Mouse (Mus musculus) ES-E14 (cell line): ENCODE measurements around the gene Olfr243. TPM values are rescaled to one million over a fixed set of nuclear protein-coding genes. Genes with fewer than 3 reads are reported as not detected.
"Not testable (repeated sequence)": the region's sequence is repeated elsewhere in the genome, so short reads cannot be mapped to it uniquely, and the experiment has no call there.

Experiments
- DNase-seq: peaks from one replicate; pipeline ENCODE4 v3.0.0-alpha.2; 2013; ENCODE audit warnings: low read depth, low spot score
- H3K27ac ChIP-seq: 2 replicates; pipeline ENCODE4 v1.5.1; 2012; ENCODE audit warnings: low read depth, mild to moderate bottlenecking, low read length, moderate library complexity, mixed read lengths; ENCODE audit not compliant: poor library complexity, insufficient read depth, severe bottlenecking
- H3K36me3 ChIP-seq: 2 replicates; pipeline ENCODE4 v1.6.1; 2012; ENCODE audit warnings: mild to moderate bottlenecking, low read length, moderate library complexity, mixed read lengths; ENCODE audit not compliant: control insufficient read depth, poor library complexity, insufficient read depth, severe bottlenecking
- H3K4me1 ChIP-seq, 2 experiments: fragments of 150-350 bp in 1 of 2; sonication (generic) in 1 of 2; 2 replicates each; pipeline ENCODE4 v1.6.1; 2012; ENCODE audit warnings: low read length in 2 of 2, mild to moderate bottlenecking in 1 of 2, mixed read lengths in 1 of 2; ENCODE audit not compliant: control insufficient read depth in 2 of 2, insufficient read depth in 2 of 2, poor library complexity in 1 of 2
- H3K4me3 ChIP-seq, 2 experiments: fragments of 150-350 bp in 1 of 2; sonication (generic) in 1 of 2; 2 replicates each; pipeline ENCODE4 v1.5.1; 2012; ENCODE audit warnings: low read length in 2 of 2, low read depth in 1 of 2, mild to moderate bottlenecking in 1 of 2, mixed read lengths in 1 of 2; ENCODE audit not compliant: insufficient read depth in 1 of 2, poor library complexity in 1 of 2, severe bottlenecking in 1 of 2
- H3K9ac ChIP-seq: 2 replicates; pipeline ENCODE4 v1.6.1; 2012; ENCODE audit warnings: low read depth, mild to moderate bottlenecking, low read length, mixed read lengths; ENCODE audit not compliant: poor library complexity, insufficient read depth, severe bottlenecking
- H3K9me3 ChIP-seq: fragments of 150-350 bp; sonication (generic); 2 replicates; pipeline ENCODE4 v1.6.1; 2012; ENCODE audit warnings: low read depth, mild to moderate bottlenecking, low read length; ENCODE audit not compliant: control insufficient read depth, insufficient read depth
- CHD2 ChIP-seq: IDR thresholded peaks from 2 replicates; pipeline ENCODE4 v1.6.1; 2014; ENCODE audit warnings: mild to moderate bottlenecking, low read depth, low read length, inconsistent platforms
- HCFC1 ChIP-seq: IDR thresholded peaks from 2 replicates; pipeline ENCODE4 v1.6.1; 2012; ENCODE audit warnings: low read length, inconsistent platforms, borderline replicate concordance; ENCODE audit not compliant: insufficient read depth
- MAFK ChIP-seq: IDR thresholded peaks from 2 replicates; pipeline ENCODE4 v1.6.1; 2014; ENCODE audit warnings: mild to moderate bottlenecking, low read depth, low read length, inconsistent platforms; ENCODE audit not compliant: insufficient read depth
- ZC3H11A ChIP-seq: IDR thresholded peaks from 2 replicates; pipeline ENCODE4 v1.6.1; 2012; ENCODE audit warnings: low read depth, mild to moderate bottlenecking, inconsistent platforms, low read length, borderline replicate concordance
- ZNF384 ChIP-seq: IDR thresholded peaks from 2 replicates; pipeline ENCODE4 v1.6.1; 2012; ENCODE audit warnings: low read depth, low read length, inconsistent platforms
- in situ Hi-C, 2 experiments: fragments of 600-800 bp; cut with MboI; formaldehyde crosslinking; loops; one replicate each; pipeline ENCODE4 v1.15.1; 2025; ENCODE audit warnings: low sequenced_read_pairs in 2 of 2, inconsistent platforms in 1 of 2; ENCODE audit not compliant: unreplicated experiment in 2 of 2
- total RNA-seq: library from RNA; depleted of rRNA; stranded (reverse); fragments of 300-350 nt; gene quantifications from 2 replicates; pipeline ENCODE4 v1.2.3, GENCODE M21; 2012; rRNA removed

Gene Olfr243
- total RNA-seq, result not detected in 2 replicates

DNA sequence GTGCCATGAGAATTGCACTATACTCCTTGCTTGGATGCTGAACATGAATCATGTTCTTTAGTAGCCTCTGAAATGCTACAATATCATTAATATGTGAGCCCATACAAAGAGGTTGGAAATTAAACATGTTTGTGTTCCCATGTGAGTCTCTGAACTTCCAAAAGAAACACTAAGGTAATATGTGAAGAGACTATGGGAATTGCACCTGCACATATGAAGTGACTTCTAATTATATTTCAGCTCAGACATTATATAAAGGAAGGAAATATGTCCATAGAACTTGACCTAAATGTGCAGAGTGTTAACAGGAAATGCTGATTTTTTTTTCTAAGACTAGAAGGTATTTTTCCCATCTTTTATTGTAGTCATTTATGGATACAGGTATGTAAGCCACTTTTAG lies at the start of gene Olfr243:
TSS of gene Olfr243 (plus strand) at position 301 of the 400 bp plus-strand sequence.
- no peaks in the 10 kb centered on the region for H3K4me1 ChIP-seq
- no peak for DNase-seq
- no peaks in the 10 kb centered on the region for H3K36me3 ChIP-seq
- H3K4me3 ChIP-seq, result no peak within 1 kb of the TSS
- TF ChIP-seq MAFK (no peak), HCFC1 (no peak), CHD2 (no peak), ZNF384 (no peak), ZC3H11A (no peak)
- H3K9ac ChIP-seq, result no peak within 1 kb of the TSS
- no peak within 1 kb of the TSS for H3K27ac ChIP-seq
- in situ Hi-C loops, result no loop called here
- H3K9me3 ChIP-seq, result no peaks in the 10 kb centered on the region

DNA sequence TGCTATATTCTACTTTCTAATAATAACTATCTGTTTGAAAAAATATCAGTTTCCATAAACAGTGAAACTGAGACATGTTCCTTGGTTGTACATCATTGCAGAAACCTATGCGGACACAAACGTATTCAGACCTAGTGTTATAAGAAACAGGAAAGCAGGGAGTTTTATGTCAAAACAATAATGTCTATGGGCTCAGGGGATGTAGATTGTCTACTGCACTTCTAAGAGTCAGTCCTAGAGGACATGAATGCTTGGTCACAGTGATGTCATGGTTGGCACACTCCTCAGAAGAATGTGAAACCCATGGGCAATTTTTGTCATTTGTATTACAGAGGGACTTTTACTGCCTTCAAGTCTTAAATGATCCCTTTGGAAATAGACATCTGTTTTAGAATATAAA lies 43.4 kb upstream of the Olfr243 start, which contains the start of gene Olfr624:
TSS of gene Olfr624 (minus strand) at position 101 of the 400 bp plus-strand sequence.
- Histone ChIP-seq H3K4me1 (no peaks in the 10 kb centered on the region), H3K4me3 (no peak within 1 kb of the TSS), H3K9me3 (no peaks in the 10 kb centered on the region), H3K27ac (no peak within 1 kb of the TSS), H3K9ac (no peak within 1 kb of the TSS), H3K36me3 (no peaks in the 10 kb centered on the region)
- DNase-seq, result no peak
- in situ Hi-C loops, result no loop called here
- TF ChIP-seq MAFK, result no peak
- TF ChIP-seq ZNF384, result no peak
- no peak for TF ChIP-seq HCFC1
- TF ChIP-seq CHD2, result no peak
- no peak for TF ChIP-seq ZC3H11A

DNA sequence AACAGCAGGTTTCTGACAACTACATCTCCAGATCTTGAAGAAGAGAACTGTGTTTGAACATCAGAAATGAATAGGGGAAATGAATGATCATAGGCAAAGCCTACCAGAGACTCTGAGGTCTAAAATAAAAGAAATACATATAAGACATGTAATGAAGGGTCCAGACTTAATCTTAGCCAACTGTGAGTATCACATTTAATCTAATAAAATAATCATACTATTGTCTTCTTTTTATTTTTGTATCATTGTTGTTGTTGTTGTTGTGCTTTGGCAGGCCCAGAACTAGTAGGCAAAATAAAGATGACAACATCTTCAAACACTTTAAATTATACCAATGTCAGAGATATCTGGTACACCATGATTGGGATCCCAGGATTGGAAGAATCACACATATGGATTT lies 32.1 kb upstream of the Olfr243 start, which contains the start of gene Olfr625-ps1:
TSS of gene Olfr625-ps1 (plus strand) at position 301 of the 400 bp plus-strand sequence.
- in situ Hi-C loops, result no loop called here
- Histone ChIP-seq H3K4me3 (no peak within 1 kb of the TSS), H3K9ac (no peak within 1 kb of the TSS), H3K9me3 (no peaks in the 10 kb centered on the region), H3K27ac (no peak within 1 kb of the TSS), H3K4me1 (no peaks in the 10 kb centered on the region), H3K36me3 (no peaks in the 10 kb centered on the region)
- DNase-seq, result no peak
- TF ChIP-seq HCFC1, result no peak

DNA sequence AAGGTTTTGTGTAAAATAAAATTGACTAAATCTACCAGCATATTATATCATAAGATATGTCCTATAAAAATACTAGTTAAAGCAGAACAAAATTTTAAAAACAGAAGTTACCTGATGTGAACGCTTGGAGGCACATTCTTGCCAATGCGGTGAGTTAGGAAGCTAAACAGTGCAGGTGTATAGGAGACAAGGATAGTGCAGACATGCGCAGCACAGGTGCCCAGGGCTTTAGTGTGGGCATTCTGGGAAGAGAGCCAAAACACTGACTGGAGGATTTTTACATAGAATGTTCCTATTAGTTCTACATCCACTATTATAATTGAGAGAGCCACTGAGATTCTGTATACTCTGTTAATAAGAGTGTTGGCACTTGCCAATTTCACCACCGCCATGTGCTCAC lies 15.0 kb upstream of the Olfr243 start:
- Histone ChIP-seq H3K27ac (no peak overlapping the region), H3K9me3 (no peaks in the 10 kb centered on the region), H3K36me3 (no peaks in the 10 kb centered on the region), H3K4me3 (no peak overlapping the region), H3K9ac (no peak overlapping the region), H3K4me1 (no peaks in the 10 kb centered on the region)
- TF ChIP-seq ZNF384, result no peak
- TF ChIP-seq ZC3H11A, result no peak
- no peak for TF ChIP-seq CHD2
- no peak for TF ChIP-seq MAFK
- TF ChIP-seq HCFC1, result no peak
- no peak for DNase-seq
- in situ Hi-C loops, result no loop called here

DNA sequence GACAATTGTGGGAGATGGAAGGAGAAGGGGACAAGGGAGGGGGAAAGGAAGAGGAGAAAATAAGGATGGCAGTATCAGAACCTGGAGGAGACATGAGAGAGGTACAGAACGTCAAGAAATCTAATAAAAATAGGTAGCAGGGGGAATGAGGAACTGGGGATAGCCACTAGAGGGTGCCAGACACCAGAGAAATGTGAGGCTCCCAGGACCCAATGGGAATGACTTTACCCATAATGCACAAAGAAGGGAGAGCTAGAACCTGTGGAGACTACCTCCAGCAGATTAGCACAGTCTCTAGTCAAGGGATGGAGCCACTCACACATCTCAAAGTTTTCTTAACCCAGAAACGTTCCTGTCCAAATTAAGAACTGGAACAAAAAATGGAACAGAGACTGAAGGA lies 2.4 kb upstream of the Olfr243 start:
- in situ Hi-C loops, result no loop called here
- no peaks in the 10 kb centered on the region for H3K36me3 ChIP-seq
- no peak for DNase-seq

DNA sequence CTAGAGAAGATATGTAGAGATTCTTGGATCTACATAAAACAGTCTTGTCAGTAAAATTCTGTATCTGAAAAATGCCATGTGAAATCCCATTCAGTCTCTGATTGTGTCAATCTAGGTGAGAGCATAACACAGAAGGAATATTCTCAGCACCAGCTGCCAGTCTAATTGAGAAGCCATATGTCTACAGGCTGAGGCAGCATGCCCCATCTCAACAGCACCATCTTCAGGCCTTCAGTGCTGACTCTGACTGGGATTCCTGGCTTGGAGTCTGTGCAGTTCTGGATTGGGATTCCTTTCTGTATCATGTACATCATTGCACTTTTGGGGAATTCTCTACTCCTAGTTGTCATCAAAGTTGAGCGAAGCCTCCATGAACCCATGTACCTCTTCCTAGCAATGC lies 1.9 kb downstream of the Olfr243 start:
- H3K27ac ChIP-seq, H3K4me1 ChIP-seq, H3K9me3 ChIP-seq, in situ Hi-C loops, H3K9ac ChIP-seq, H3K36me3 ChIP-seq, DNase-seq, H3K4me3 ChIP-seq: not testable (repeated sequence)

More for the DNA sequence above, 2.4 kb upstream of the Olfr243 start:
- Histone ChIP-seq H3K27ac (no peak overlapping the region), H3K4me3 (no peak overlapping the region), H3K9me3 (no peaks in the 10 kb centered on the region), H3K9ac (no peak overlapping the region), H3K4me1 (no peaks in the 10 kb centered on the region)
- TF ChIP-seq ZC3H11A (no peak), HCFC1 (no peak), CHD2 (no peak), ZNF384 (no peak), MAFK (no peak)
